ENCODE assay signal across 8 mouse cellular contexts in genomic region chr6:31218139-31218750, GRCm38 (mm10).
A peak's percentile ranks its signal among the peaks of the same experiment; 100 is the strongest.
DNase-seq lines count a peak whose midpoint lies in the region; ATAC-seq and TF ChIP-seq lines count a peak whose summit lies in the region.

No protein-coding gene starts in this region.

- H3K4me2 ChIP-seq in forebrain, embryonic 13.5 days = peak overlapping the region; percentile 100
- peak overlapping the region; percentile 95 for H3K4me2 ChIP-seq in liver, postnatal 0 days (ENCODE audit: low read depth, low read length)
- peak overlapping the region; percentile 100 for H3K4me2 ChIP-seq in neural tube, embryonic 12.5 days (replicated peaks)

- TF ChIP-seq CTCF in ES-Bruce4 (IDR thresholded peaks at IDR 0.05; ENCODE audit: low read depth, low read length) = no peak
- no peak for TF ChIP-seq CTCF in liver, postnatal 0 days (IDR thresholded peaks at IDR 0.05; ENCODE audit: low read depth)

- no peak for TF ChIP-seq POLR2A in ES-Bruce4 (IDR thresholded peaks at IDR 0.05; ENCODE audit: insufficient read depth, low read length)

- H3K27ac ChIP-seq in ES-Bruce4 (ENCODE audit: insufficient read depth, low read length) = no peak overlapping the region
- H3K27ac ChIP-seq in forebrain, embryonic 13.5 days = no peak overlapping the region
- H3K27ac ChIP-seq in liver, postnatal 0 days (ENCODE audit: low read depth) = peak overlapping the region; percentile 44; the same call in 1 of the 2 replicates
- no peak overlapping the region for H3K27ac ChIP-seq in neural tube, embryonic 12.5 days

- H3K27me3 ChIP-seq in ES-Bruce4 (ENCODE audit: control insufficient read depth, insufficient read depth, low read length, poor library complexity, severe bottlenecking) = peaks cover 6% of the 10 kb centered on the region; the same call in 1 of the 2 replicates
- peaks cover 71% of the 10 kb centered on the region for H3K27me3 ChIP-seq in forebrain, embryonic 13.5 days
- peaks cover 56% of the 10 kb centered on the region for H3K27me3 ChIP-seq in liver, postnatal 0 days (ENCODE audit: insufficient read depth, low read length)
- H3K27me3 ChIP-seq in neural tube, embryonic 12.5 days (replicated peaks) = peaks cover 52% of the 10 kb centered on the region

- H3K4me1 ChIP-seq in ES-Bruce4 (ENCODE audit: control insufficient read depth, insufficient read depth, low read length) = no peaks in the 10 kb centered on the region
- H3K4me1 ChIP-seq in forebrain, embryonic 13.5 days = peaks cover 46% of the 10 kb centered on the region
- peaks cover 33% of the 10 kb centered on the region for H3K4me1 ChIP-seq in liver, postnatal 0 days (ENCODE audit: insufficient read depth)
- H3K4me1 ChIP-seq in neural tube, embryonic 12.5 days = peaks cover 38% of the 10 kb centered on the region

- DNase-seq in brain, adult 2 months (ENCODE audit: low read depth, low spot score) = peak; percentile 92
- peak; percentile 57 to 68 for DNase-seq in heart, postnatal 10 days
- peak; percentile 73 to 81 for DNase-seq in kidney, postnatal 36 days
- peak; percentile 36 for DNase-seq in liver, postnatal 0 days
- peak; percentile 47 for DNase-seq in thymus, postnatal 25 days

- H3K9ac ChIP-seq in ES-Bruce4 (ENCODE audit: low read depth, poor library complexity, severe bottlenecking) = peak overlapping the region; percentile 66
- peak overlapping the region; percentile 49; the same call in 1 of the 2 replicates for H3K9ac ChIP-seq in forebrain, embryonic 13.5 days
- peak overlapping the region; percentile 53 for H3K9ac ChIP-seq in liver, postnatal 0 days (replicated peaks)
- H3K9ac ChIP-seq in neural tube, embryonic 12.5 days = peak overlapping the region; percentile 42; the same call in 1 of the 2 replicates

- TF ChIP-seq EP300 in ES-Bruce4 (IDR thresholded peaks at IDR 0.05; ENCODE audit: insufficient read depth, low read depth, low read length) = no peak
- TF ChIP-seq EP300 in liver, postnatal 0 days (IDR thresholded peaks at IDR 0.05; ENCODE audit: low read depth) = no peak

- H3K36me3 ChIP-seq in ES-Bruce4 (ENCODE audit: control insufficient read depth, insufficient read depth, low read length, poor library complexity, severe bottlenecking) = no peaks in the 10 kb centered on the region
- H3K36me3 ChIP-seq in forebrain, embryonic 13.5 days (ENCODE audit: poor library complexity, severe bottlenecking) = no peaks in the 10 kb centered on the region
- H3K36me3 ChIP-seq in liver, postnatal 0 days (replicated peaks; ENCODE audit: insufficient read depth, low read length) = no peaks in the 10 kb centered on the region
- no peaks in the 10 kb centered on the region for H3K36me3 ChIP-seq in neural tube, embryonic 12.5 days

- WGBS in forebrain, embryonic 13.5 days = under 1% methylated on average over 40 of the region's 40 CpGs
- 1% methylated on average over 40 of the region's 40 CpGs for WGBS in liver, postnatal 0 days (ENCODE audit: insufficient replicate concordance)
- under 1% methylated on average over 40 of the region's 40 CpGs for WGBS in neural tube, embryonic 12.5 days

- intact Hi-C loops in heart, postnatal 10 days (cut with DNase I) = no loop called here

- no peaks in the 10 kb centered on the region for H3K9me3 ChIP-seq in ES-Bruce4 (replicated peaks; ENCODE audit: control insufficient read depth, insufficient read depth, low read length, poor library complexity, severe bottlenecking)
- H3K9me3 ChIP-seq in forebrain, embryonic 13.5 days (replicated peaks) = no peaks in the 10 kb centered on the region
- H3K9me3 ChIP-seq in liver, postnatal 0 days (ENCODE audit: low read length) = no peaks in the 10 kb centered on the region
- no peaks in the 10 kb centered on the region for H3K9me3 ChIP-seq in neural tube, embryonic 12.5 days

- H3K4me3 ChIP-seq in ES-Bruce4 (ENCODE audit: low read depth, low read length) = peak overlapping the region; percentile 80
- H3K4me3 ChIP-seq in forebrain, embryonic 13.5 days = peak overlapping the region; percentile 71
- H3K4me3 ChIP-seq in liver, postnatal 0 days (ENCODE audit: low read depth, low read length) = peak overlapping the region; percentile 60
- H3K4me3 ChIP-seq in neural tube, embryonic 12.5 days = peak overlapping the region; percentile 69

- 0 out of 2 replicates have a peak, but pooled peaks have one; percentile 14 for ATAC-seq in forebrain, embryonic 13.5 days
- ATAC-seq in liver, postnatal 0 days = no peak
- no peak for ATAC-seq in neural tube, embryonic 12.5 days (ENCODE audit: low FRiP score, low read depth)

Comparison
In these comparisons a context has a peak if more than half of its experiments do, and no peak if none do; other contexts are left out.
1. DNase-seq: peak in every context shown above with its lines; median percentile 92 in brain, adult 2 months; 77 in kidney, postnatal 36 days; 62 in heart, postnatal 10 days; 47 in thymus, postnatal 25 days; 36 in liver, postnatal 0 days.